Comparison of ENCODE assay signal across 22 mouse cellular contexts in the genomic region with DNA sequence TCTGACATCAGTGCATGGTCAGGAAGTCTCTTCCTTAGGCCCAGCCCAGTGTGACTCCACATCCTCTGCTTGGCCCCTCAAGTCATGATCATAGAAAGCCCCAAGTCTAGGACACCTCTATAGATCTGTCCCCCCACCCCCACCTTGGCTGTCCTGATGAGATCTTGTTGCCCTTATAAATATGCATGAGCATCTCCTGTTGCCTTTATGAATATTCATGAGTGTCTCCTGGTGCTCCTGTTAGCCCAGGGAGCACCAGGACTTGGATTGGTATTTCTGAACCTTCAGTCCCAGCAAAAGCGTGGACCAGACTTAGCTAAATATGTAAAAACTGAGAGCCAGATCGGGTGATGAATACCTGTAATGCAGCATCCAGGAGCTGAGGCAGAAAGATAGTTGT. TPM values are rescaled to one million over a fixed set of nuclear protein-coding genes. Genes with fewer than 3 reads are reported as not detected.
DNase-seq lines count a peak whose midpoint lies in the region; ATAC-seq and TF ChIP-seq lines count a peak whose summit lies in the region.
"Had no signal": no experiment of that assay in that cellular context is flagged by ENCODE, and none has a peak within 500 bp of the region (broad histone marks: within the 10 kb centered on the region; RNA-seq: fewer than 3 reads in every experiment).

No protein-coding gene starts in this region.

- no peak for TF ChIP-seq POLR2A in brain, embryonic 14.5 days (IDR thresholded peaks at IDR 0.05; ENCODE audit: borderline replicate concordance, extremely low read depth, insufficient read depth, insufficient read length, poor library complexity, severe bottlenecking)

- H3K36me3 ChIP-seq in forebrain, embryonic 10.5 days (replicated peaks) = no peaks in the 10 kb centered on the region
- no peaks in the 10 kb centered on the region for H3K36me3 ChIP-seq in forebrain, embryonic 11.5 days (ENCODE audit: control insufficient read depth, insufficient read depth, low read length)
- no peaks in the 10 kb centered on the region for H3K36me3 ChIP-seq in hindbrain, embryonic 10.5 days
- no peaks in the 10 kb centered on the region for H3K36me3 ChIP-seq in hindbrain, postnatal 0 days (ENCODE audit: insufficient read depth, low read length)
- no peaks in the 10 kb centered on the region for H3K36me3 ChIP-seq in midbrain, embryonic 11.5 days (ENCODE audit: control insufficient read depth, insufficient read depth, low read length)
- H3K36me3 ChIP-seq in midbrain, embryonic 16.5 days (ENCODE audit: control insufficient read depth, insufficient read depth, low read length) = no peaks in the 10 kb centered on the region
- no peaks in the 10 kb centered on the region for H3K36me3 ChIP-seq in liver, postnatal 0 days (replicated peaks; ENCODE audit: insufficient read depth, low read length)
- H3K36me3 ChIP-seq: embryonic facial prominence, embryonic 10.5 days; heart, embryonic 15.5 days had no signal

- H3K4me2 ChIP-seq in forebrain, embryonic 11.5 days (ENCODE audit: low read depth, low read length, severe bottlenecking) = no peak overlapping the region
- H3K4me2 ChIP-seq in hindbrain, postnatal 0 days (ENCODE audit: low read depth, low read length) = no peak overlapping the region
- no peak overlapping the region for H3K4me2 ChIP-seq in midbrain, embryonic 11.5 days
- no peak overlapping the region for H3K4me2 ChIP-seq in midbrain, embryonic 16.5 days (ENCODE audit: low read length)
- no peak overlapping the region for H3K4me2 ChIP-seq in liver, postnatal 0 days (ENCODE audit: low read depth, low read length)
- H3K4me2 ChIP-seq: heart, embryonic 11.5 days; heart, embryonic 15.5 days had no signal

- peaks cover 58% of the 10 kb centered on the region for H3K4me1 ChIP-seq in forebrain, embryonic 10.5 days
- H3K4me1 ChIP-seq in forebrain, embryonic 11.5 days (replicated peaks; ENCODE audit: control insufficient read depth, insufficient read depth, low read length) = peaks cover 17% of the 10 kb centered on the region
- H3K4me1 ChIP-seq in hindbrain, embryonic 10.5 days (replicated peaks) = peaks cover 74% of the 10 kb centered on the region
- H3K4me1 ChIP-seq in hindbrain, postnatal 0 days (ENCODE audit: insufficient read depth, low read length) = peaks cover 28% of the 10 kb centered on the region; the same call in 1 of the 2 replicates
- H3K4me1 ChIP-seq in midbrain, embryonic 11.5 days (ENCODE audit: control insufficient read depth, insufficient read depth, low read length) = peaks cover 32% of the 10 kb centered on the region
- peaks cover 17% of the 10 kb centered on the region for H3K4me1 ChIP-seq in midbrain, embryonic 16.5 days (ENCODE audit: control insufficient read depth, insufficient read depth, low read length)
- H3K4me1 ChIP-seq in liver, postnatal 0 days (ENCODE audit: insufficient read depth) = no peaks in the 10 kb centered on the region
- H3K4me1 ChIP-seq: heart, embryonic 15.5 days had no signal

- H3K4me3 ChIP-seq in forebrain, embryonic 10.5 days = no peak overlapping the region
- H3K4me3 ChIP-seq in forebrain, embryonic 11.5 days (ENCODE audit: low read depth, low read length) = no peak overlapping the region
- no peak overlapping the region for H3K4me3 ChIP-seq in hindbrain, embryonic 10.5 days
- no peak overlapping the region for H3K4me3 ChIP-seq in hindbrain, postnatal 0 days (ENCODE audit: low read length)
- H3K4me3 ChIP-seq in midbrain, embryonic 11.5 days (ENCODE audit: low read depth, low read length) = no peak overlapping the region
- H3K4me3 ChIP-seq in midbrain, embryonic 16.5 days (ENCODE audit: low read depth, low read length) = no peak overlapping the region
- H3K4me3 ChIP-seq in liver, postnatal 0 days (ENCODE audit: low read depth, low read length) = no peak overlapping the region
- H3K4me3 ChIP-seq: embryonic facial prominence, embryonic 10.5 days; heart, adult 2 months; heart, embryonic 15.5 days had no signal

- ATAC-seq in forebrain, embryonic 11.5 days (replicated peaks; ENCODE audit: low FRiP score) = no peak; the same call in 1 of the 2 replicates
- ATAC-seq in hindbrain, postnatal 0 days = no peak
- ATAC-seq in midbrain, embryonic 11.5 days (ENCODE audit: low FRiP score) = peak; percentile 33; the same call in 1 of the 2 replicates
- ATAC-seq in midbrain, embryonic 16.5 days = no peak
- no peak for ATAC-seq in liver, postnatal 0 days
- ATAC-seq: inflammation-experienced regulatory T-cells, adult 6 months; intestine, postnatal 0 days; Patski had no signal

- H3K27ac ChIP-seq in forebrain, embryonic 10.5 days = peak overlapping the region; percentile 21; the same call in 1 of the 2 replicates
- H3K27ac ChIP-seq in forebrain, embryonic 11.5 days (ENCODE audit: low read depth, low read length) = no peak overlapping the region
- peak overlapping the region; percentile 85 for H3K27ac ChIP-seq in hindbrain, embryonic 10.5 days
- H3K27ac ChIP-seq in hindbrain, postnatal 0 days = no peak overlapping the region
- no peak overlapping the region for H3K27ac ChIP-seq in midbrain, embryonic 11.5 days (ENCODE audit: low read depth, low read length)
- no peak overlapping the region for H3K27ac ChIP-seq in midbrain, embryonic 16.5 days (ENCODE audit: low read length)
- H3K27ac ChIP-seq in liver, postnatal 0 days (ENCODE audit: low read depth) = no peak overlapping the region
- H3K27ac ChIP-seq: embryonic facial prominence, embryonic 10.5 days; heart, adult 2 months; heart, embryonic 15.5 days had no signal

- no peak overlapping the region for H3K9ac ChIP-seq in forebrain, embryonic 11.5 days (ENCODE audit: low read length)
- no peak overlapping the region for H3K9ac ChIP-seq in hindbrain, postnatal 0 days (replicated peaks; ENCODE audit: low read length)
- H3K9ac ChIP-seq in midbrain, embryonic 11.5 days (ENCODE audit: low read length) = no peak overlapping the region
- H3K9ac ChIP-seq in midbrain, embryonic 16.5 days (ENCODE audit: low read depth, low read length) = no peak overlapping the region
- H3K9ac ChIP-seq in liver, postnatal 0 days (replicated peaks) = no peak overlapping the region
- H3K9ac ChIP-seq: heart, embryonic 15.5 days had no signal

- H3K9me3 ChIP-seq in forebrain, embryonic 10.5 days = no peaks in the 10 kb centered on the region
- H3K9me3 ChIP-seq in forebrain, embryonic 11.5 days (ENCODE audit: control insufficient read depth, low read length) = no peaks in the 10 kb centered on the region
- no peaks in the 10 kb centered on the region for H3K9me3 ChIP-seq in hindbrain, embryonic 10.5 days
- H3K9me3 ChIP-seq in hindbrain, postnatal 0 days (ENCODE audit: low read length) = no peaks in the 10 kb centered on the region
- H3K9me3 ChIP-seq in midbrain, embryonic 11.5 days (ENCODE audit: control insufficient read depth, low read length) = no peaks in the 10 kb centered on the region
- no peaks in the 10 kb centered on the region for H3K9me3 ChIP-seq in midbrain, embryonic 16.5 days (replicated peaks; ENCODE audit: control insufficient read depth, low read length, poor library complexity, severe bottlenecking)
- H3K9me3 ChIP-seq in liver, postnatal 0 days (ENCODE audit: low read length) = no peaks in the 10 kb centered on the region
- H3K9me3 ChIP-seq: embryonic facial prominence, embryonic 10.5 days; heart, embryonic 15.5 days had no signal

- TF ChIP-seq CTCF in hindbrain, postnatal 0 days (IDR thresholded peaks at IDR 0.05; ENCODE audit: low read depth) = no peak
- TF ChIP-seq CTCF in brain, embryonic 14.5 days (IDR thresholded peaks at IDR 0.05; ENCODE audit: borderline replicate concordance, extremely low read depth, insufficient read depth, insufficient read length) = no peak
- no peak for TF ChIP-seq CTCF in liver, postnatal 0 days (IDR thresholded peaks at IDR 0.05; ENCODE audit: low read depth)

- WGBS in forebrain, embryonic 10.5 days = 60% methylated on average over 2 of the region's 2 CpGs
- WGBS in forebrain, embryonic 11.5 days = 59% methylated on average over 2 of the region's 2 CpGs
- WGBS in hindbrain, embryonic 10.5 days = 59% methylated on average over 2 of the region's 2 CpGs
- 51% methylated on average over 2 of the region's 2 CpGs for WGBS in hindbrain, postnatal 0 days
- WGBS in midbrain, embryonic 11.5 days = 53% methylated on average over 2 of the region's 2 CpGs
- WGBS in midbrain, embryonic 16.5 days = 53% methylated on average over 2 of the region's 2 CpGs
- WGBS in liver, postnatal 0 days (ENCODE audit: insufficient replicate concordance) = 58% methylated on average over 2 of the region's 2 CpGs

- peaks cover 21% of the 10 kb centered on the region for H3K27me3 ChIP-seq in forebrain, embryonic 10.5 days (ENCODE audit: poor library complexity, severe bottlenecking)
- no peaks in the 10 kb centered on the region for H3K27me3 ChIP-seq in forebrain, embryonic 11.5 days (ENCODE audit: control insufficient read depth, insufficient read depth, low read length)
- no peaks in the 10 kb centered on the region; the same call in 1 of the 2 replicates for H3K27me3 ChIP-seq in hindbrain, embryonic 10.5 days (ENCODE audit: insufficient read depth, poor library complexity, severe bottlenecking)
- H3K27me3 ChIP-seq in hindbrain, postnatal 0 days (ENCODE audit: insufficient read depth, low read length) = no peaks in the 10 kb centered on the region
- H3K27me3 ChIP-seq in midbrain, embryonic 11.5 days (ENCODE audit: control insufficient read depth, insufficient read depth, low read length) = no peaks in the 10 kb centered on the region
- H3K27me3 ChIP-seq in midbrain, embryonic 16.5 days (ENCODE audit: control insufficient read depth, insufficient read depth, low read depth, low read length) = no peaks in the 10 kb centered on the region
- no peaks in the 10 kb centered on the region for H3K27me3 ChIP-seq in liver, postnatal 0 days (ENCODE audit: insufficient read depth, low read length)

- TF ChIP-seq EP300 in liver, postnatal 0 days (IDR thresholded peaks at IDR 0.05; ENCODE audit: low read depth) = no peak

- DNase-seq in forebrain, embryonic 10.5 days (ENCODE audit: extremely low spot score, low spot score) = no peak
- DNase-seq in forebrain, embryonic 11.5 days (ENCODE audit: low spot score) = no peak
- DNase-seq in hindbrain, embryonic 10.5 days (ENCODE audit: low spot score) = no peak
- DNase-seq in hindbrain, postnatal 0 days (ENCODE audit: low spot score) = no peak
- peak; percentile 76 for DNase-seq in midbrain, embryonic 11.5 days (ENCODE audit: low spot score, missing footprints)
- DNase-seq in brain, embryonic 14.5 days (ENCODE audit: low read depth) = peak; percentile 60
- DNase-seq in liver, postnatal 0 days = no peak
- DNase-seq: adrenal gland, adult 2 months; adrenal gland, postnatal 25 days; cerebellum, adult 2 months; cerebellum, postnatal 10 days; gastrocnemius, postnatal 14 days; heart, adult 2 months; heart, postnatal 14 days; kidney, adult 8-10 months had no signal

RNA-seq across cellular contexts. Expression of a gene that starts 35.5 kb away (rescaled TPM):
- polyA plus RNA-seq in forebrain, embryonic 10.5 days (2016; fragmentation: Nextera tagmentation; extraction: Ambion mirVana) = 4.5 TPM in 2 replicates
- 1.9 and 2.0 TPM in 2 replicates for polyA plus RNA-seq in forebrain, embryonic 11.5 days (2014; fragmentation: Nextera tagmentation; extraction: Ambion mirVana)
- 4.9 and 8.1 TPM in 2 replicates for polyA plus RNA-seq in hindbrain, embryonic 10.5 days (2016; fragmentation: Nextera tagmentation; extraction: Ambion mirVana)
- total RNA-seq in hindbrain, postnatal 0 days (2014; rRNA removed) = 6.4 and 6.8 TPM in 2 replicates
- polyA plus RNA-seq in hindbrain, postnatal 0 days (2015; fragmentation: Nextera tagmentation; extraction: Ambion mirVana) = 5.7 and 7.2 TPM in 2 replicates
- polyA plus RNA-seq in midbrain, embryonic 11.5 days (2014; fragmentation: Nextera tagmentation; extraction: Ambion mirVana) = 2.0 and 2.7 TPM in 2 replicates
- polyA plus RNA-seq in midbrain, embryonic 16.5 days (2015; fragmentation: Nextera tagmentation; extraction: Ambion mirVana) = 5.0 and 5.3 TPM in 2 replicates
- 4.0 and 4.8 TPM in 2 replicates for polyA plus RNA-seq in brain, embryonic 14.5 days (2012; rRNA removed)
- polyA plus RNA-seq in liver, postnatal 0 days (2015; fragmentation: Nextera tagmentation; extraction: Ambion mirVana) = 11.5 and 13.3 TPM in 2 replicates

RNA-seq across cellular contexts. Expression of a gene that starts 59.8 kb away (rescaled TPM):
- 3.1 and 6.1 TPM in 2 replicates for polyA plus RNA-seq in forebrain, embryonic 10.5 days (2016; fragmentation: Nextera tagmentation; extraction: Ambion mirVana)
- polyA plus RNA-seq in forebrain, embryonic 11.5 days (2014; fragmentation: Nextera tagmentation; extraction: Ambion mirVana) = 5.7 and 9.4 TPM in 2 replicates
- 7.8 and 8.1 TPM in 2 replicates for polyA plus RNA-seq in hindbrain, embryonic 10.5 days (2016; fragmentation: Nextera tagmentation; extraction: Ambion mirVana)
- total RNA-seq in hindbrain, postnatal 0 days (2014; rRNA removed) = 2.0 and 3.4 TPM in 2 replicates
- polyA plus RNA-seq in hindbrain, postnatal 0 days (2015; fragmentation: Nextera tagmentation; extraction: Ambion mirVana) = 5.0 and 6.8 TPM in 2 replicates
- 4.3 and 8.5 TPM in 2 replicates for polyA plus RNA-seq in midbrain, embryonic 11.5 days (2014; fragmentation: Nextera tagmentation; extraction: Ambion mirVana)
- 1.8 and 2.3 TPM in 2 replicates for polyA plus RNA-seq in midbrain, embryonic 16.5 days (2015; fragmentation: Nextera tagmentation; extraction: Ambion mirVana)
- 5.5 and 9.0 TPM in 2 replicates for polyA plus RNA-seq in brain, embryonic 14.5 days (2012; rRNA removed)
- 120 and 127 TPM in 2 replicates for polyA plus RNA-seq in liver, postnatal 0 days (2015; fragmentation: Nextera tagmentation; extraction: Ambion mirVana)
- polyA plus RNA-seq: Patski had no signal

Comparison
In these comparisons a context has a peak if more than half of its experiments do, and no peak if none do; other contexts are left out.
1. H3K27ac ChIP-seq: peak in forebrain, embryonic 10.5 days (single experiment) and hindbrain, embryonic 10.5 days (single experiment); none in forebrain, embryonic 11.5 days (single experiment), hindbrain, postnatal 0 days (single experiment), midbrain, embryonic 11.5 days (single experiment), midbrain, embryonic 16.5 days (single experiment) and liver, postnatal 0 days (single experiment).
2. DNase-seq: peak in midbrain, embryonic 11.5 days (single experiment) and brain, embryonic 14.5 days (single experiment); none in forebrain, embryonic 10.5 days (single experiment), forebrain, embryonic 11.5 days (single experiment), hindbrain, embryonic 10.5 days (single experiment), hindbrain, postnatal 0 days (single experiment) and liver, postnatal 0 days (single experiment).
3. RNA of a gene that starts 59.8 kb away (polyA plus RNA-seq): 120 to 127 TPM in liver, postnatal 0 days; 5.7 to 9.4 TPM in forebrain, embryonic 11.5 days, 4.3 to 8.5 TPM in midbrain, embryonic 11.5 days, 7.8 to 8.1 TPM in hindbrain, embryonic 10.5 days, 5.0 to 6.8 TPM in hindbrain, postnatal 0 days, 5.5 to 9.0 TPM in brain, embryonic 14.5 days, 3.1 to 6.1 TPM in forebrain, embryonic 10.5 days and 1.8 to 2.3 TPM in midbrain, embryonic 16.5 days; every median in the first group is over 10 times any median in the second.